Mouse (Mus musculus) olfactory bulb, adult 2 months (tissue): ENCODE data around the gene Abcc3. TPM values are rescaled to one million over a fixed set of nuclear protein-coding genes. Genes with fewer than 3 reads are reported as not detected.

Experiments
- H3K27ac ChIP-seq: fragments of 200-500 bp; 2 replicates; pipeline ENCODE4 v1.5.1; 2012; ENCODE audit warnings: low read depth, low read length; ENCODE audit not compliant: insufficient read depth
- H3K4me1 ChIP-seq: fragments of 200-500 bp; 2 replicates; pipeline ENCODE4 v1.6.1; 2012; ENCODE audit warnings: low read length; ENCODE audit not compliant: control insufficient read depth, insufficient read depth
- H3K4me3 ChIP-seq: fragments of 200-500 bp; 2 replicates; pipeline ENCODE4 v1.5.1; 2012; ENCODE audit warnings: mild to moderate bottlenecking, low read depth, low read length, moderate library complexity; ENCODE audit not compliant: insufficient read depth
- CTCF ChIP-seq: fragments of 200-500 bp; IDR thresholded peaks from 2 replicates; pipeline ENCODE4 v1.5.1; 2012; ENCODE audit warnings: low read depth, mild to moderate bottlenecking, low read length, moderate library complexity; ENCODE audit not compliant: insufficient read depth
- POLR2A ChIP-seq: fragments of 200-500 bp; IDR thresholded peaks from 2 replicates; pipeline ENCODE4 v1.6.1; 2012; ENCODE audit warnings: mild to moderate bottlenecking, low read depth, low read length, moderate library complexity; ENCODE audit not compliant: insufficient read depth
- WGBS: fragments of 180-500 bp; shearing (Covaris S2); methylation state at CpG from one replicate; pipeline ENCODE4 v1.1.7; 2018; 5-methylcytosine and 5-hydroxymethylcytosine counted together
- polyA plus RNA-seq: library from polyadenylated mRNA; stranded (reverse); fragments of >200 nt; gene quantifications from 2 replicates; pipeline ENCODE4 v1.2.4, GENCODE M21; 2012; ENCODE audit warnings: low replicate concordance; ENCODE audit not compliant: missing spikeins, insufficient read depth, insufficient read length

The Abcc3 gene
- polyA plus RNA-seq, 1 experiment, result not detected

DNA sequence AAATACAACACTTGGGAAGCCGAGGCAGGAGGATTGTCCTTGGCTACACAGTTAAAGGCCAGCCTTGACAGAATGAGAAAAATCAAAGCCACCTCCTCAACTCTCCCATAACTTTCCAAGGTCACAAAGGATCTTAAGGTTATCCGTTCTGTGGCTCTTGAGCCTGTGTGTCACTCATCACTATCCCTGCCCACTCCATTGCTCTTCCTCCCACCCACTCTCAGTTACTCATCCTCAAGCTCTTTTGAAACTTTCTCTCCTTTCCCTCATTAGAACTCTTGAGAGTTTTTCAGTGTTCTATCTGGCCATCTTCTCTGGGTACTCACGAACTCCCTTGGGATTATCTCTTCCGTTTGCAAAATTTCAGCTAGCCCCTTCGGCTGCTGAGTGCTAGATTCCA lies 68.2 kb downstream of the Abcc3 start:
- no peak overlapping the region for H3K4me3 ChIP-seq
- peaks cover 5% of the 10 kb centered on the region; the same call in 1 of the 2 replicates for H3K4me1 ChIP-seq
- 89% methylated on average over 5 of the region's 5 CpGs for WGBS
- H3K27ac ChIP-seq, result no peak overlapping the region
- TF ChIP-seq CTCF (no peak), POLR2A (no peak)

DNA sequence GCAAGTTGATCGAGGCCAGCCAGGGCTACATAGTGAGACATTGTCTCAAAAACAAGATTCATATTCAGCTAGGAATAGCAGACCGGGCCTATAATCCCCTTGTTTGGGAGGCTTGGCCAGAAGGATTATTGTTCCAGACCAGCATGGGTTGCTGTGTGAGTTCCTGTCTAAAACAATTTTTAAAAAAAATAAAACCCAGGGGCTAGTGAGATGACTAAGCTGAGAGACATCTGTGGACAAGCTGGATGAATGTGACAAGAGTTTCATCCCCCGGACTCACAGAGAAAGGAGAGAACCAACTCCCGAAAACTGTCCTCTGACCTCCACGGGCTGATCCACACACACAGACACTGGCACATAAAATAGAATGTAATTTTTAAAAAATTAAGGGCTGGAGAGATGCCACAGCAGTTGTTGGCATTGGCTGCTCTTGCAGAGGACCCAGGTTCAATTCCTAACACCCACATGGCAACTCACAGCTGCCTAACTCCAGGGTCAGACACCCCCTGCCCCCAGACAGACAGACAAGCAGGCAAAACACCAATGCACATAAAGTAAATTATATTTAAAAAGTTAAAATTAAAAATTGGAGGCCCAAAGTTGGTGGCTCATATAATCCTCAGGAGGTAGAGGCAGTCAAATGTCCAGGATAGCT lies 69.4 kb downstream of the Abcc3 start:
- no peak overlapping the region for H3K4me3 ChIP-seq
- no peak for TF ChIP-seq POLR2A
- WGBS, result 69% methylated on average over 5 of the region's 5 CpGs
- no peak overlapping the region for H3K27ac ChIP-seq
- peaks cover 7% of the 10 kb centered on the region for H3K4me1 ChIP-seq

DNA sequence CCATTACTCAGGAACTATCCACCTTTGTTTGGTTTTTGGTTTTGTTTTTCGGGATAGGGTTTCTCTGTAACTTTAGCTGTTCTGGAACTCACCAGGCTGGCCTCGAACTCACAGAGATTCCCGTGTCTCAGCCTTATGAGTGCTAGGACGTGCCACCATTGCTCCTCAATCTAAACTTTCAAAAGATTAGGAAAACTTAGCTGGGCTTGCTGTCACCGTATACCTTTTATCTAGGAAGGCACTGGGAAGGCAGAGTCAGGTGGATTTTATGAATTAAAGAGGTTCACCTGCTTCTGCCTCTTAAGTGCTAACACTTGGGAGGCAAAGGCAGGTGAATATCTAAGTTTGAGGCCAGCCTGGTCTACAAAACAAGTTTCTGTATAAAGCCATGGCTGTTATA lies 70.2 kb downstream of the Abcc3 start:
- WGBS, result 61% methylated on average over 5 of the region's 5 CpGs
- no peak overlapping the region for H3K4me3 ChIP-seq
- TF ChIP-seq POLR2A (no peak), CTCF (no peak)

DNA sequence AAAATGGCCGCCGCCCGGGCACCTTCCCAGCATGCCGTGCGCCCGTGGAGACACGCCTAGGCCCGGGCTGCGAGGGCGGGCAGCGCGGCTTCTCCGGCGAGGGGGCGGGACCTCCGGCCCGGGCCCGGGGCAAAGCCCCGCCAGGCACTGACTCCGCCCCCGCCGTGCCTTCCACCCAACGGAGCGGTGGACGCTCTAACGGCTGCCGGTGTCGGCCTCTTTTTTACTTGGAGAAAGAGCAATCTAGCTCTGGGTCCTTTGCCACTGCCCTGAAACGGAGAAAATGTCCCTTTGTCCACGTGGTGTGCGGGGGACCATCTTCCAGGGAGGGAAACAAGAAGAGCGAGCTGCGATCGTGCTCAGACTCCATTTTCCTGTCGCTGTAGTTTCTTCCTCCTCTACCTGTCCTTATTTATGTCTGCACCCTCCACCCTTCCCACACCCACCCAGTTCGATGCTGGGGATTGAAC lies 70.8 kb downstream of the Abcc3 start, which contains the start of gene Luc7l3:
Luc7l3 (minus strand) TSS at position 58 of the 470 bp plus-strand sequence.
- WGBS, result under 1% methylated on average over 36 of the region's 36 CpGs
- Histone ChIP-seq H3K4me3 (peak within 1 kb of the TSS; percentile 99), H3K27ac (peak within 1 kb of the TSS; percentile 98), H3K4me1 (peaks cover 11% of the 10 kb centered on the region)
- TF ChIP-seq CTCF, result no peak
- peak; percentile 87 for TF ChIP-seq POLR2A

More for the DNA sequence above, 70.2 kb downstream of the Abcc3 start:
- H3K4me1 ChIP-seq, result peaks cover 10% of the 10 kb centered on the region
- peak overlapping the region; percentile 98; the same call in 1 of the 2 replicates for H3K27ac ChIP-seq

DNA sequence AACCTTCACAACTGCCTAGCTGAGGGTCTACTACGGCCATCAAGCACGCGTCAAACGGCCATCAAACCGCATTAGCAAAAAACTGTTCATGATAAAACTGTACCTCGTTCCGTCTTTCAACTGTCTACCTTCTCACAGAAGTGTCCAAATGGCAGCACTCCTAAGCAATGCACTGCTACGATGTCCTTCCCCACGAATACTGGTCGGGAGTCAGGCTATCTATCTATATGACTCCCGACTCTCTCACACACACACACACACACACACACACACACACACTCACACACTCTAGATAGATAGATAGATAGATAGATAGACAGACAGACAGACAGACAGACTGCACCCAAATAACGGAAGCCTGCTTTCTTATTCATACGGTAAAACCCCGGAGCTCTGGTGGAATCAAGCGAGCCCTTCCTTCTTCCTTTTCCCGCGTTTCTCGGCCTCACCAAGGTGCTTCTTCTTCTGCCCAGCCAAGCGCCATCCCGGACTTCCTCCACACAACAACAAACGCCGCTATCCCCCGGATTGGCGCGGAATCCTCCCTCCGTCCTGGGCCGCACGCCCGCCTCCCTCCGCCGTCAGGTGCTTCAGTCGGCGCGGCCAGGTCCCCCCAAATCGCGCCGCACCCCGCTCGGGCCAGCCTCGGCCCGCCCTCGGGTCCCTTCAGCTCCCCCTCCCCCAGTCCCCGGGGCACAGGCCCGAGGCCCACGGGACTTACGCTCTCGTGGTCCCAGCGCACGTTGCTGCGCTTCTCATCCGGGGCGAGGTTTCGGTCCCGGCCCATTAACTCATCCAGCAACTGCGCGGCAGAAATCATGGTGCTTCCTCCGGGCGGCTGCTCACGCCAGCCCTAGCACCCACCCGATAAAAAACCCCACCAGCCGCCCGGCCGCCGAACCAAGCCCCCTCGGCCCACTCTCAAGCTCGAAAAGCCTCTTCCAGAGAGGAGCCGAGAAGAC lies 71.5 kb downstream of the Abcc3 start:
- under 1% methylated on average over 67 of the region's 67 CpGs for whole genome bisulfite sequencing
- H3K27ac ChIP-seq, result peak overlapping the region; percentile 96
- TF ChIP-seq POLR2A (no peak), CTCF (no peak)
- peaks cover 11% of the 10 kb centered on the region for H3K4me1 ChIP-seq
- H3K4me3 ChIP-seq, result peak overlapping the region; percentile 99

DNA sequence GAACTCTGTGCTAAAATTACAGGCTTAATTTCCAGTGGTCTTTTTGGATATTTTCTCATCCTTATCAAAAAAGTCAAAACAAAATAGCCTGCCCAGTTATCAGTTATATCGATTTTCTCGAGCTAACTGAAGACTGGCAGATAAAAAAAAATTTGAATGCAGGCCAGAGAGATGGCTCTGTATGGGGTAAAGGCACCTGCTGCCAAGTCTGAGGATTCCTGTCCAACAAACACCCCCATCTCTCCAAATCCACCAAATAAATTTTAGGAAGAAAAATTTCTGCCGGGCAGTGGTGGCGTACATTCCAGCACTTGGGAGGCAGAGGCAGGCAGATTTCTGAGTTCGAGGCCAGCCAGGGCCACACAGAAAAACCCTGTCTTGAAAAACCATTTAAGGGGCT lies 74.7 kb downstream of the Abcc3 start:
- no peak for TF ChIP-seq POLR2A
- no peak for TF ChIP-seq CTCF
- 50% methylated on average over 5 of the region's 5 CpGs for WGBS
- Histone ChIP-seq H3K27ac (no peak overlapping the region), H3K4me1 (peaks cover 6% of the 10 kb centered on the region), H3K4me3 (no peak overlapping the region)

DNA sequence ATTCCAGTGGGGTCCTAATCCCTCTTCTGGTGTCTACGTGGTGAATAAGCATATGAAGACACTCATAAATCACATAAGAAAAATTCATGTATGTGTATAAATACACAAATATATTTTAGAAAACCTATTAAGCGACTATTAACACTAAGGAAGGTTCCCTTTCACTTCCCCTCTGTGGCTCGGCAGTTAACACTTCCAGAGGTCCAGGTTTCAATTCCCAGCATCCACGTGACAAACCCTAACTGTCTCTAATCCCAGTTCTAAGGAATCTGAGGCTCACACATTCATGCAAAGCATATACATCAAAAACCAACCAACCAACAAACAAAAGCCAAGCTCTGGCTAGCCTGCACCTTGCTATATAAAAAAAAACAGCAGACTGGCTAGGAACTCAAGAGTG lies 75.3 kb downstream of the Abcc3 start:
- no peak overlapping the region for H3K27ac ChIP-seq
- H3K4me1 ChIP-seq, result peaks cover 6% of the 10 kb centered on the region
- TF ChIP-seq POLR2A, result no peak
- TF ChIP-seq CTCF, result no peak
- no peak overlapping the region for H3K4me3 ChIP-seq
- WGBS, result 56% methylated on average over 4 of the region's 4 CpGs

DNA sequence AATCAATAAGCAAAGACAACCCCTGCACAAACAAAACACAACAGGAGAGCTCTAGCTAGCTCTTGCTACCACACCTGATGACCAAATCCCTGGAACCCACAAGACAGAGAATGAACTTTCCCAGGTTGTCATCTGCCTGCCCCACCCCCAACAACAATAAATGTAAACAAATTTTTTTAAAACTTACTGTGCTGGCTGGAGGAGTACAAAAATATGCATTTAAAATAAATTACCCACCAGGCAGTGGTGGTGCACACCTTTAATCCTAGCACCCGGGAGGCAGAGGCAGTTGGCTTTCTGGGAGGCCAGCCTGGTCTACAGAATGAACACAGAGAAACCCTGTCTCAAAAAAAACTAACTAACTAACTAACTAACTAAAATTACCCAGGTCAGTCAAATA lies 75.8 kb downstream of the Abcc3 start:
- Histone ChIP-seq H3K4me1 (peaks cover 6% of the 10 kb centered on the region), H3K27ac (no peak overlapping the region), H3K4me3 (no peak overlapping the region)
- WGBS, result 63% methylated on average over 1 of the region's 1 CpGs
- no peak for TF ChIP-seq CTCF
- TF ChIP-seq POLR2A, result no peak

DNA sequence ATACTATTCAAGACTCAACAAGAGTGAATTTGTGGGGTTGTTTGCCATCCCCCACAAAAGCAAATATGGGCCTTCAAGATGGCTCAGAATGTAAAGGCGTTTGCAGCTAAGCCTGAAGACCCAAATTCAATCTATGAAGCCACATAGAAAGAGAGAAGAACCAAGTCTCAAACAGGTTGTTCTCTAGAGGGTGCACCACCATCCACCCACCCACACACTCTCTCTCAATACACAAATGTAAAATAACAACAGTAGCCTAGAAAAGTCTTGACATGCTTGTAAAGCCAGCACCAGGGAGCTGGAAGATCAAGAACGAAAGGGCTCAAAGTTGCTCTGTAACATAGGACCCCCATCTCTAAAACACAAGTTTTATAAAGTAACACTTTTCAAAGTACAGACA lies 76.3 kb downstream of the Abcc3 start:
- H3K4me3 ChIP-seq, result no peak overlapping the region
- peaks cover 6% of the 10 kb centered on the region for H3K4me1 ChIP-seq
- TF ChIP-seq POLR2A (no peak), CTCF (no peak)
- H3K27ac ChIP-seq, result no peak overlapping the region
- 49% methylated on average over 2 of the region's 2 CpGs for WGBS
